Mouse (Mus musculus) ES-Bruce4 (cell line): Measurements from ENCODE around the gene Olfr1404. TPM values are rescaled to one million over a fixed set of nuclear protein-coding genes. Genes with fewer than 3 reads are reported as not detected.
"Not testable (repeated sequence)": the region's sequence is repeated elsewhere in the genome, so short reads cannot be mapped to it uniquely, and the experiment has no call there.

Source experiments
- H3K27ac ChIP-seq: 2 replicates; pipeline ENCODE4 v1.5.1; 2012; ENCODE audit warnings: low read length, inconsistent platforms; ENCODE audit not compliant: insufficient read depth
- H3K27me3 ChIP-seq: 2 replicates; pipeline ENCODE4 v1.6.1; 2012; ENCODE audit warnings: mild to moderate bottlenecking, low read length, inconsistent platforms; ENCODE audit not compliant: control insufficient read depth, poor library complexity, insufficient read depth, severe bottlenecking
- H3K36me3 ChIP-seq: 2 replicates; pipeline ENCODE4 v1.6.1; 2012; ENCODE audit warnings: inconsistent platforms, mild to moderate bottlenecking, low read length, moderate library complexity; ENCODE audit not compliant: control insufficient read depth, poor library complexity, insufficient read depth, severe bottlenecking
- H3K4me1 ChIP-seq: one replicate; pipeline ENCODE4 v1.8.1; 2011; ENCODE audit warnings: low read length; ENCODE audit not compliant: control insufficient read depth, insufficient read depth
- H3K4me3 ChIP-seq: 2 replicates; pipeline ENCODE4 v1.5.1; 2011; ENCODE audit warnings: low read depth, mild to moderate bottlenecking, low read length
- H3K9ac ChIP-seq: 2 replicates; pipeline ENCODE4 v1.6.1; 2012; ENCODE audit warnings: low read depth, mild to moderate bottlenecking, inconsistent platforms; ENCODE audit not compliant: poor library complexity, severe bottlenecking
- H3K9me3 ChIP-seq: replicated peaks from 2 replicates; pipeline ENCODE4 v1.6.1; 2012; ENCODE audit warnings: mild to moderate bottlenecking, low read length, inconsistent platforms; ENCODE audit not compliant: control insufficient read depth, poor library complexity, insufficient read depth, severe bottlenecking
- CTCF ChIP-seq: IDR thresholded peaks from one replicate; pipeline ENCODE4 v1.8.1; 2011; ENCODE audit warnings: low read depth, low read length
- EP300 ChIP-seq: IDR thresholded peaks from 2 replicates; pipeline ENCODE4 v1.6.1; 2011; ENCODE audit warnings: low read depth, low read length; ENCODE audit not compliant: insufficient read depth
- POLR2A ChIP-seq: IDR thresholded peaks from one replicate; pipeline ENCODE4 v1.8.1; 2011; ENCODE audit warnings: low read length; ENCODE audit not compliant: insufficient read depth
- polyA plus RNA-seq: library from polyadenylated mRNA; stranded (reverse); fragments of >200 nt; gene quantifications from 2 replicates; pipeline ENCODE4 v1.2.4, GENCODE M21; 2011; ENCODE audit warnings: low read depth; ENCODE audit not compliant: missing spikeins, insufficient read depth, insufficient read length

Olfr1404 gene
- polyA plus RNA-seq, 1 experiment: not detected

DNA sequence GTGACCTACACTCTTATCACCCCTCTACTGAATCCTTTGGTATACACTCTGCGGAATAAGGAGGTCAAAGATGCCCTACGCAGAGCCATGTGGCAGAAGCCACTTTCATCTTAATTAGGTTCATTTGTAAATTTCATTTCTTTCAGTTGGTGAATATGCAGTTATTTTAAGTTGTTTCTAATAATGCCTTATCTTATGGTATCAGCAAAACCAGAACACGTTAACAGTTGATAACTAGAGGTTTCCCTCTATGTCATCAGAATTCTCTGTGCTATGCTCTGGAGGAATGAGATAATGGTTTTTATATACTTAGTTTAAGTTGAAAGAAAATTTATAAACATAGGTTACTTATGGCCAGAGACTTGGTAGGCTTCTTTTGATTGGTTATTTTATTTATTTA, 4.3 kb downstream of the Olfr1404 start:
- Histone ChIP-seq H3K4me3 (no peak overlapping the region), H3K27me3 (no peaks in the 10 kb centered on the region)
- no peak for TF ChIP-seq CTCF
- no peak for TF ChIP-seq POLR2A
- TF ChIP-seq EP300: no peak

DNA sequence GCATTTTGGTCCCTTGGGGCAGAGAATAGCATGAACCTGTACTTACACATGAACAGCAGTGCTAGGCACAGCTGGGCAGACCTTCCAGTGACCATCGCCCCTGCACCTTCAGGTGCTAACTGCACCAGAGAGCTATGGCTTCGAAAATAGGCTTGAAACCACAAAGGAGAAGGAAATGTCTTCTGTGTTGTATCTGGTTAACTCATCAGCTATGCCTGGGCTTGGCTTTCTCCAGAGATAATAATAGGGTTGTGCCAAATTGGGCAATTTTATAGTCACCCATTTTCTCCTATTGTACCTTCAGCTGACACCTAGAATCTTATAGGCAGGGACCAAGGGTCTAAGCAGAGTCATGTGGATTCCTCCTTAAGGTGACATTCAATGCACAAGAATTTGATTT, 14.9 kb downstream of the Olfr1404 start, which contains the start of gene Fcer1a:
Fcer1a (minus strand) TSS at position 134 of the 400 bp plus-strand sequence.
- no peaks in the 10 kb centered on the region for H3K27me3 ChIP-seq
- no peak within 1 kb of the TSS for H3K4me3 ChIP-seq
- no peaks in the 10 kb centered on the region for H3K9me3 ChIP-seq
- no peaks in the 10 kb centered on the region for H3K4me1 ChIP-seq
- no peak within 1 kb of the TSS for H3K27ac ChIP-seq
- H3K36me3 ChIP-seq: no peaks in the 10 kb centered on the region
- H3K9ac ChIP-seq: no peak within 1 kb of the TSS
- TF ChIP-seq CTCF (no peak), EP300 (no peak), POLR2A (no peak)

More for the DNA sequence above, 4.3 kb downstream of the Olfr1404 start:
- H3K4me1 ChIP-seq: no peaks in the 10 kb centered on the region
- no peak overlapping the region for H3K9ac ChIP-seq
- H3K36me3 ChIP-seq: no peaks in the 10 kb centered on the region
- no peaks in the 10 kb centered on the region for H3K9me3 ChIP-seq
- no peak overlapping the region for H3K27ac ChIP-seq

DNA sequence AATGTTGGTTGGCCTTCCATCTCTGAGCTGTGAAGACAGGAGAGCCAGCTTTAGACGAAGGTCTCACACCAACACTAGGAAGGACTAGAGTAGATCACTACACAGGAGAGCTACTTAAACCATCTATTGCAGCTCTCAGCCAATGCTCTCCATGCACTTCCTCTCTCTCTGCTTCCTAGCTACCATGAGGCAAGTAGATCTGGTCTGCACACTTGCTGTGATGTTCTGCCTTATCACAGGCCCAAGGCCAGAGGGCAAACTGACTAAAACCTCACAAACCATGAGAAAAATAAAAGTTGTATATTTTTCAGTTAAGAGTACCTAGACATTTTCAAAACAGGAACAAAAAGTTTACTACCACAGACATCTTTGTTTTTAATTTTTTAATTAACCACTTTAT, 24.8 kb downstream of the Olfr1404 start:
- not testable (repeated sequence) for H3K27me3 ChIP-seq, H3K36me3 ChIP-seq, H3K4me1 ChIP-seq, H3K27ac ChIP-seq, H3K9me3 ChIP-seq, H3K9ac ChIP-seq, H3K4me3 ChIP-seq

- Histone ChIP-seq H3K9ac (no peak overlapping the region), H3K4me1 (no peaks in the 10 kb centered on the region), H3K9me3 (no peaks in the 10 kb centered on the region), H3K27ac (no peak overlapping the region), H3K36me3 (no peaks in the 10 kb centered on the region), H3K27me3 (no peaks in the 10 kb centered on the region), H3K4me3 (no peak overlapping the region)
- TF ChIP-seq EP300 (no peak), CTCF (no peak), POLR2A (no peak)
Observed at GRCm38 (mm10) chr1:173249888-173250287, 37.7 kb downstream of the Olfr1404 start.

- Histone ChIP-seq H3K9ac (no peak within 1 kb of the TSS), H3K27me3 (no peaks in the 10 kb centered on the region), H3K4me3 (no peak within 1 kb of the TSS), H3K27ac (no peak within 1 kb of the TSS), H3K36me3 (no peaks in the 10 kb centered on the region), H3K4me1 (no peaks in the 10 kb centered on the region), H3K9me3 (no peaks in the 10 kb centered on the region)
- TF ChIP-seq EP300: no peak
- TF ChIP-seq POLR2A: no peak
Observed at GRCm38 (mm10) chr1:173265701-173266100, 53.5 kb downstream of the Olfr1404 start, which contains the start of gene Olfr418. Olfr418 (plus strand) TSS chr1:173266001.

Other genes starting within 250 kb of the Olfr1404 start
- not detected in 2 replicates for gene Olfr1408, start 75.0 kb upstream of the Olfr1404 start, polyA plus RNA-seq
- gene Olfr1406, start 21.8 kb upstream of the Olfr1404 start, polyA plus RNA-seq: not detected in 2 replicates
- gene Olfr218, start 14.6 kb upstream of the Olfr1404 start, polyA plus RNA-seq: not detected in 2 replicates
- gene Fcer1a, start 14.8 kb downstream of the Olfr1404 start, polyA plus RNA-seq: not detected in 2 replicates
- not detected in 2 replicates for gene Olfr418, start 53.6 kb downstream of the Olfr1404 start, polyA plus RNA-seq
- not detected in 2 replicates for gene Mptx2, start 65.4 kb downstream of the Olfr1404 start, polyA plus RNA-seq
- not detected in 2 replicates for gene Ackr1, start 121.4 kb downstream of the Olfr1404 start, polyA plus RNA-seq
- 38.9 and 49.8 TPM in 2 replicates for gene Aim2, start 138.5 kb downstream of the Olfr1404 start, polyA plus RNA-seq
- 0.44 and 0.70 TPM in 2 replicates for gene Cadm3, start 155.3 kb downstream of the Olfr1404 start, polyA plus RNA-seq